Mouse (Mus musculus): ENCODE measurements around the gene Aurkb. TPM values are rescaled to one million over a fixed set of nuclear protein-coding genes. Genes with fewer than 3 reads are reported as not detected.
A peak's percentile ranks its signal among the peaks of the same experiment; 100 is the strongest.
"Not testable (repeated sequence)": the region's sequence is repeated elsewhere in the genome, so short reads cannot be mapped to it uniquely, and the experiment has no call there.

The Aurkb gene
- polyA plus RNA-seq, 1 experiment from 2014 or later: 61.7 TPM

GRCm38 (mm10) chr11:69009508-69009907 is 35.9 kb upstream of the Aurkb start:
- no peaks in the 10 kb centered on the region for H3K27me3 ChIP-seq (ENCODE audit: control insufficient read depth, insufficient read depth, low read length)

GRCm38 (mm10) chr11:69010400-69011323 is 34.8 kb upstream of the Aurkb start:
- Histone ChIP-seq H3K27me3 (ENCODE audit: control insufficient read depth, insufficient read depth, low read length) (no peaks in the 10 kb centered on the region), H3K36me3 (ENCODE audit: control insufficient read depth, insufficient read depth, low read length) (peaks cover 3% of the 10 kb centered on the region), H3K27ac (replicated peaks in 1 of 2; ENCODE audit: control insufficient read depth in 1 of 2, insufficient read depth in 1 of 2, low read depth in 2 of 2, low read length in 2 of 2) (peak overlapping the region; percentile 39 to 97; a peak in 3 of 4 replicates), H3K9ac (ENCODE audit: low read length) (no peak overlapping the region), H3K4me1 (ENCODE audit: control insufficient read depth in 2 of 2, insufficient read depth in 2 of 2, low read length in 2 of 2) (peaks cover 0 to 20% of the 10 kb centered on the region in 2 experiments; a peak in 3 of 4 replicates), H3K4me3 (ENCODE audit: control insufficient read depth in 1 of 2, insufficient read depth in 1 of 2, low read depth in 1 of 2, low read length in 2 of 2) (no peak overlapping the region), H3K9me3 (ENCODE audit: control insufficient read depth, low read length) (no peaks in the 10 kb centered on the region), H3K4me2 (ENCODE audit: low read length) (peak overlapping the region; percentile 84)
- WGBS: 77% methylated on average over 15 of the region's 15 CpGs
- no peak for ATAC-seq (ENCODE audit: insufficient number of reproducible peaks, insufficient read depth, low FRiP score, low read depth)

More at GRCm38 (mm10) chr11:69009508-69009907, 35.9 kb upstream of the Aurkb start:
- no peak for ATAC-seq (ENCODE audit: insufficient number of reproducible peaks, insufficient read depth, low FRiP score, low read depth)
- H3K9ac ChIP-seq (ENCODE audit: low read length): no peak overlapping the region
- no peaks in the 10 kb centered on the region for H3K9me3 ChIP-seq (ENCODE audit: control insufficient read depth, low read length)
- 87% methylated on average over 1 of the region's 1 CpGs for WGBS
- no peak overlapping the region for H3K4me2 ChIP-seq (ENCODE audit: low read length)
- H3K36me3 ChIP-seq (ENCODE audit: control insufficient read depth, insufficient read depth, low read length): peaks cover 3% of the 10 kb centered on the region
- no peak overlapping the region for H3K27ac ChIP-seq (replicated peaks in 1 of 2; ENCODE audit: control insufficient read depth in 1 of 2, insufficient read depth in 1 of 2, low read depth in 2 of 2, low read length in 2 of 2)
- H3K4me1 ChIP-seq (ENCODE audit: control insufficient read depth in 2 of 2, insufficient read depth in 2 of 2, low read length in 2 of 2): peaks cover 0 to 17% of the 10 kb centered on the region in 2 experiments; a peak in 3 of 4 replicates
- no peak overlapping the region for H3K4me3 ChIP-seq (ENCODE audit: control insufficient read depth in 1 of 2, insufficient read depth in 1 of 2, low read depth in 1 of 2, low read length in 2 of 2)

GRCm38 (mm10) chr11:69011445-69011844 is 34.0 kb upstream of the Aurkb start:
- not testable (repeated sequence) for ATAC-seq (ENCODE audit: insufficient number of reproducible peaks, insufficient read depth, low FRiP score, low read depth)
- peak overlapping the region; percentile 75 for H3K9ac ChIP-seq (ENCODE audit: low read length)
- 63% methylated on average over 2 of the region's 2 CpGs for WGBS

GRCm38 (mm10) chr11:69012071-69012601 is 33.3 kb upstream of the Aurkb start:
- H3K9ac ChIP-seq (ENCODE audit: low read length): peak overlapping the region; percentile 75
- peak overlapping the region; percentile 34 to 48 for H3K4me3 ChIP-seq (ENCODE audit: control insufficient read depth in 1 of 2, insufficient read depth in 1 of 2, low read depth in 1 of 2, low read length in 2 of 2)
- H3K27me3 ChIP-seq (ENCODE audit: control insufficient read depth, insufficient read depth, low read length): no peaks in the 10 kb centered on the region
- peak; percentile 45; the same call in 1 of the 2 replicates for ATAC-seq (ENCODE audit: insufficient number of reproducible peaks, insufficient read depth, low FRiP score, low read depth)
- peak overlapping the region; percentile 84 for H3K4me2 ChIP-seq (ENCODE audit: low read length)
- peaks cover 4 to 25% of the 10 kb centered on the region in 2 experiments for H3K4me1 ChIP-seq (ENCODE audit: control insufficient read depth in 2 of 2, insufficient read depth in 2 of 2, low read length in 2 of 2)
- no peaks in the 10 kb centered on the region for H3K36me3 ChIP-seq (ENCODE audit: control insufficient read depth, insufficient read depth, low read length)
- peak overlapping the region; percentile 97 to 99 for H3K27ac ChIP-seq (replicated peaks in 1 of 2; ENCODE audit: control insufficient read depth in 1 of 2, insufficient read depth in 1 of 2, low read depth in 2 of 2, low read length in 2 of 2)
- 1% methylated on average over 18 of the region's 18 CpGs for WGBS
- no peaks in the 10 kb centered on the region for H3K9me3 ChIP-seq (ENCODE audit: control insufficient read depth, low read length)

More at GRCm38 (mm10) chr11:69011445-69011844, 34.0 kb upstream of the Aurkb start:
- H3K4me3 ChIP-seq (ENCODE audit: control insufficient read depth in 1 of 2, insufficient read depth in 1 of 2, low read depth in 1 of 2, low read length in 2 of 2): peak overlapping the region in 1 of 2 experiments; percentile 48; a peak in 2 of 4 replicates
- not testable (repeated sequence) for H3K36me3 ChIP-seq (ENCODE audit: control insufficient read depth, insufficient read depth, low read length); H3K27me3 ChIP-seq (ENCODE audit: control insufficient read depth, insufficient read depth, low read length); H3K9me3 ChIP-seq (ENCODE audit: control insufficient read depth, low read length)
- peak overlapping the region; percentile 70 to 97 for H3K27ac ChIP-seq (replicated peaks in 1 of 2; ENCODE audit: control insufficient read depth in 1 of 2, insufficient read depth in 1 of 2, low read depth in 2 of 2, low read length in 2 of 2)
- H3K4me2 ChIP-seq (ENCODE audit: low read length): peak overlapping the region; percentile 84
- H3K4me1 ChIP-seq (ENCODE audit: control insufficient read depth in 2 of 2, insufficient read depth in 2 of 2, low read length in 2 of 2): peaks cover 0 to 20% of the 10 kb centered on the region in 2 experiments; a peak in 3 of 4 replicates

- Histone ChIP-seq H3K27me3 (ENCODE audit: control insufficient read depth, insufficient read depth, low read length) (no peaks in the 10 kb centered on the region), H3K9ac (ENCODE audit: low read length) (peak within 1 kb of the TSS; percentile 87), H3K27ac (replicated peaks in 1 of 2; ENCODE audit: control insufficient read depth in 1 of 2, insufficient read depth in 1 of 2, low read depth in 2 of 2, low read length in 2 of 2) (peak within 1 kb of the TSS; percentile 90 to 93), H3K4me2 (ENCODE audit: low read length) (peak within 1 kb of the TSS; percentile 70), H3K36me3 (ENCODE audit: control insufficient read depth, insufficient read depth, low read length) (peaks cover 4% of the 10 kb centered on the region; the same call in 1 of the 2 replicates), H3K4me1 (ENCODE audit: control insufficient read depth in 2 of 2, insufficient read depth in 2 of 2, low read length in 2 of 2) (peaks cover 5 to 18% of the 10 kb centered on the region in 2 experiments), H3K9me3 (ENCODE audit: control insufficient read depth, low read length) (no peaks in the 10 kb centered on the region), H3K4me3 (ENCODE audit: control insufficient read depth in 1 of 2, insufficient read depth in 1 of 2, low read depth in 1 of 2, low read length in 2 of 2) (peak within 1 kb of the TSS; percentile 72 to 80)
- ATAC-seq (ENCODE audit: insufficient number of reproducible peaks, insufficient read depth, low FRiP score, low read depth): peak; percentile 94
- whole genome bisulfite sequencing: 3% methylated on average over 38 of the region's 38 CpGs
Measured at GRCm38 (mm10) chr11:69015644-69016441, 29.6 kb upstream of the Aurkb start, which contains the start of gene Ctc1. TSS of gene Ctc1 (plus strand) at chr11:69015911.

- peak overlapping the region; percentile 87 for H3K9ac ChIP-seq (ENCODE audit: low read length)
- H3K27ac ChIP-seq (replicated peaks in 1 of 2; ENCODE audit: control insufficient read depth in 1 of 2, insufficient read depth in 1 of 2, low read depth in 2 of 2, low read length in 2 of 2): peak overlapping the region; percentile 90 to 93; a peak in 2 of 4 replicates
- WGBS: 50% methylated on average over 3 of the region's 3 CpGs
- H3K4me1 ChIP-seq (ENCODE audit: control insufficient read depth in 2 of 2, insufficient read depth in 2 of 2, low read length in 2 of 2): peaks cover 5 to 11% of the 10 kb centered on the region in 2 experiments
- no peaks in the 10 kb centered on the region for H3K9me3 ChIP-seq (ENCODE audit: control insufficient read depth, low read length)
- H3K27me3 ChIP-seq (ENCODE audit: control insufficient read depth, insufficient read depth, low read length): no peaks in the 10 kb centered on the region
- ATAC-seq (ENCODE audit: insufficient number of reproducible peaks, insufficient read depth, low FRiP score, low read depth): no peak
- H3K4me2 ChIP-seq (ENCODE audit: low read length): peak overlapping the region; percentile 70
- H3K4me3 ChIP-seq (ENCODE audit: control insufficient read depth in 1 of 2, insufficient read depth in 1 of 2, low read depth in 1 of 2, low read length in 2 of 2): peak overlapping the region; percentile 72 to 80; a peak in 3 of 4 replicates
- H3K36me3 ChIP-seq (ENCODE audit: control insufficient read depth, insufficient read depth, low read length): peaks cover 13% of the 10 kb centered on the region
Measured at GRCm38 (mm10) chr11:69016755-69017154, 28.7 kb upstream of the Aurkb start.

- Histone ChIP-seq H3K4me1 (ENCODE audit: control insufficient read depth in 2 of 2, insufficient read depth in 2 of 2, low read length in 2 of 2) (peaks cover 5 to 6% of the 10 kb centered on the region in 2 experiments; a peak in 3 of 4 replicates), H3K27me3 (ENCODE audit: control insufficient read depth, insufficient read depth, low read length) (no peaks in the 10 kb centered on the region), H3K9me3 (ENCODE audit: control insufficient read depth, low read length) (no peaks in the 10 kb centered on the region), H3K36me3 (ENCODE audit: control insufficient read depth, insufficient read depth, low read length) (peaks cover 52% of the 10 kb centered on the region), H3K4me2 (ENCODE audit: low read length) (no peak overlapping the region), H3K27ac (replicated peaks in 1 of 2; ENCODE audit: control insufficient read depth in 1 of 2, insufficient read depth in 1 of 2, low read depth in 2 of 2, low read length in 2 of 2) (no peak overlapping the region), H3K9ac (ENCODE audit: low read length) (no peak overlapping the region), H3K4me3 (ENCODE audit: control insufficient read depth in 1 of 2, insufficient read depth in 1 of 2, low read depth in 1 of 2, low read length in 2 of 2) (no peak overlapping the region)
- no peak for ATAC-seq (ENCODE audit: insufficient number of reproducible peaks, insufficient read depth, low FRiP score, low read depth)
Measured at GRCm38 (mm10) chr11:69020691-69021090, 24.8 kb upstream of the Aurkb start.
